Mouse (Mus musculus) adrenal gland, adult 2 months (tissue): Measurements from ENCODE around the gene N4bp3. TPM values are rescaled to one million over a fixed set of nuclear protein-coding genes. Genes with fewer than 3 reads are reported as not detected.

Source experiments
- DNase-seq: peaks from one replicate; pipeline ENCODE4 v3.0.0; 2021
- polyA plus RNA-seq: library from polyadenylated mRNA; depleted of rRNA; stranded (reverse); fragments of >200 nt; gene quantifications from 2 replicates; pipeline ENCODE4 v1.2.3, GENCODE M21; 2012; rRNA removed
- total RNA-seq, 2 experiments: library from RNA; stranded (reverse); gene quantifications; 2 replicates each; pipeline ENCODE4 v1.2.3; 2021

N4bp3 gene
- total and polyA plus RNA-seq, 3 experiments: 5.3 to 10.5 (median 9.3) TPM

DNA sequence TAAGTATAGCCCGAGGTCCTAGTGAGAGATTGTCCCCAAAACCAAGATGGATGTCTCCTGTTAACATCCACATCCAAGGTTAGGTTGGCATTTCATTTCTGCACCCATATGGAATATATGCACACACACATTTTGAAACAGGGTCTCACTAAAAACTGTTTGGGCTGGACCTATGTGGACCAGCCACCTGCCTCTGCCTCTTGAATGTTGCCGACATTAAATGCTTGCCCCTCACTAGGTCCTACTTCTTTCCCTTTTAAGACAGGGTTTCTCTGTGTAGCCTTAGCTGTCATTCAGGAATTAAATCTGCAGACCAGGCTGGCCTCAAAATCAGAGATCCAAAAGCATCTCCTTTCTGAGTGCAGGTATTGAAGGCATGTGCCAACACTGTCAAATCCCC lies 53.1 kb downstream of the N4bp3 start:
- no peak for DNase-seq

DNA sequence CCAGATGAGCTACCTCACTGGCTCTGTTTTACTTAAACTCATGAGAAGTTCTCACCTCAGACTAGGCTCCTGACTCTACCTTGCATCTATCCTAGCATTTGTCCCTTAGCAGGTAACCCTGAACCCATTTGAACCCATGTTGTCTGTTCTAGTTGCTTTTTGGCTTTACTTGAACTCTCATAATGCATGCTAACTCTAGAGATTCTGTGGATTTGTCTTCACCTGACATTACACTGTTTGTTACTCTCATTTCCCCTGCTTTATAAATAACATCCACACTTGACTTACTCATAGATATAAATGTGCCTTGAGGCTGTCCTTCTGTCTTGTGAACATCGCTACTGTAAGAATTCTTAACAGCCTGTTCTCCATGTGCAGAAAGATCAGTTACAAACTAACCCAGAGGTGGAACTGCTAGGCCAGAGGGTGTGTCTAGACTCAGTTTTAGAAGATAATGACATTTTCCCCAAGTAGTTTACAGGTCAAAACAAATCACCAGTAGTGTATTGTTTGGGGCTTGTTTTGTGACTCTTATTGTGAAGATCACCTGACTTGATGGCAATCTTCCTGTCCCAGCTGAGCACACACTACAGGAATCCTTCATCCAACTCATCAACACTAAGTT lies 55.1 kb downstream of the N4bp3 start:
- no peak for DNase-seq

DNA sequence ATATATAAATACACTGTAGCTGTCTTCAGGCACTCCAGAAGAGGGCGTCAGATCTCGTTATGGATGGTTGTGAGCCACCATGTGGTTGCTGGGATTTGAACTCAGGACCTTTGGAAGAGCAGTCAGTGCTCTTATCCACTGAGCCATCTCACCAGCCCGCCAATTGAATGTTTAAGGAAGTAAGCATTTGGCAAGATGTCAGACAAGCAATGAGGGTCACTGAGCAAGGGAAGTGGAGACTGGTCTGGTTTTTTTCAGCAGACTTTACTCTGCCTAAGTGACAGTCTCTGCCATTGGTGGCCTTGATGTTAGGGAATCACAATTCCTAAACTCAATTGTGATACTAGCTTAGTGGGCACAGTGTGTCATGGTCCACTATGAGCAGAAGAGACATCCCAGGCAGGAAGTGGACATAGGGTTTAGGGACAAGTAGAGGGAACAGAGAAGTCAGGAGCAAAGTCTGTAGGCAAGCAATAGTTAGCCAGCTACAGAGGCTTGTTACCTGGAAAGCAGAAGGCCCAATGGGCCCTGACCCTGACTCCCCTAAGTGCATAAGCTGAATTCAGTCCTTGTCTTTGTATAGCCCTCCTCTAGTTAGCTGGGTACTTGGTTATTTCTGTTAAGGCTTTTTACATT lies 55.8 kb downstream of the N4bp3 start:
- DNase-seq: no peak

DNA sequence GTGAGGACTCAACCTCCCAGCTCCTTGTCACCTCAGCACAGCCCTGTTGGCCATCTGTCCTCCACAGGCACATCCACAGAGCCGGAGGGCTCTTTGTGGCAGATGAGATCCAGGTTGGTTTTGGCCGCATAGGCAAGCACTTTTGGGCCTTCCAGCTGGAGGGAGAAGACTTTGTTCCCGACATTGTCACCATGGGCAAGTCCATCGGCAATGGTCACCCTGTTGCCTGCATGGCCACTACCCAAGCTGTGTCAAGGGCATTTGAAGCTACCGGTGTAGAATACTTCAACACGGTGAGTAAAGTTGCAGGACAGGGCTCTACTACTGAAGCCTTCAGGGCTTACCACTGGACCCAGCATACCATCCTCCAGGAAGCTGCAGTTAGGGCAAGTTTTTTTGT lies 56.8 kb downstream of the N4bp3 start:
- no peak for DNase-seq

DNA sequence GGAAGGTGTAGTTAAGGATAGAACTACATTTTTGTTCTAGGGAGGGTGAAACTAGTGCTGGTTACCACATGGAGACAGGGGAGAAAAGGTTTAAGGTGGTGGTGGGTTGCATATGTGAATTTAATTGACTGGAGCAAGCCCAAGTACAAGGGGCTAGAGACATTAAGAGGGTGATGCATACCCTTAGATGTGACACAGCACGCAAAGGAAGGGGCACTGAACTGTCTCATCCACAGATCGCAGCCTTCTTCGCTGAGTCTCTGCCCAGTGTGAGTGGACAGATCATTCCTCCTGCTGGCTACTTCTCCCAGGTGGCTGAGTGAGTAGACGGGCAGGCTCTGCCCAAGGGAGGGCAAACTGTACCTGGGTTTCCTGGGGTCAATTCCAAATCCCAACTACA lies 57.3 kb downstream of the N4bp3 start:
- no peak for DNase-seq

Other genes with a start within 250 kb of the N4bp3 start
- 10 to 100 TPM; 21.7 to 23.3 TPM for gene Phykpl, start 66.1 kb downstream of the N4bp3 start, total RNA-seq
- gene Phykpl, start 66.1 kb downstream of the N4bp3 start, polyA plus RNA-seq: 29.2 and 35.1 TPM in 2 replicates
- 100 to 1,000 TPM; 266 to 294 TPM for gene Hnrnpab, start 44.0 kb downstream of the N4bp3 start, total RNA-seq
- 234 and 286 TPM in 2 replicates for gene Hnrnpab, start 44.0 kb downstream of the N4bp3 start, polyA plus RNA-seq
- 10 to 100 TPM; 76.3 to 79.4 TPM for gene Nhp2, start 31.1 kb downstream of the N4bp3 start, total RNA-seq
- gene Nhp2, start 31.1 kb downstream of the N4bp3 start, polyA plus RNA-seq: 41.8 and 48.3 TPM in 2 replicates
- gene Rmnd5b, start 14.9 kb downstream of the N4bp3 start, total RNA-seq: 10 to 100 TPM; 44.0 to 61.9 TPM
- 201 and 250 TPM in 2 replicates for gene Rmnd5b, start 14.9 kb downstream of the N4bp3 start, polyA plus RNA-seq
- gene D930048N14Rik, start 112 bp upstream of the N4bp3 start, total RNA-seq: 1 to 10 TPM; 1.0 to 2.4 TPM
- gene D930048N14Rik, start 112 bp upstream of the N4bp3 start, polyA plus RNA-seq: 5.0 and 6.1 TPM in 2 replicates
- 10 to 100 TPM; 49.2 to 53.7 TPM for gene 0610009B22Rik, start 38.0 kb upstream of the N4bp3 start, total RNA-seq
- gene 0610009B22Rik, start 38.0 kb upstream of the N4bp3 start, polyA plus RNA-seq: 4.2 and 4.8 TPM in 2 replicates
- 10 to 100 TPM; 25.2 to 56.7 TPM for gene Sec24a, start 112.8 kb upstream of the N4bp3 start, total RNA-seq
- 21.7 and 26.6 TPM in 2 replicates for gene Sec24a, start 112.8 kb upstream of the N4bp3 start, polyA plus RNA-seq
- 100 to 1,000 TPM in 1 of 2 experiments, 10 to 100 TPM in 1; 97.8 to 121 TPM for gene Sar1b, start 112.8 kb upstream of the N4bp3 start, total RNA-seq
- gene Sar1b, start 112.8 kb upstream of the N4bp3 start, polyA plus RNA-seq: 5.7 and 6.6 TPM in 2 replicates
- 10 to 100 TPM; 13.7 to 21.8 TPM for gene Jade2, start 206.8 kb upstream of the N4bp3 start, total RNA-seq
- gene Jade2, start 206.8 kb upstream of the N4bp3 start, polyA plus RNA-seq: 12.8 and 13.0 TPM in 2 replicates